Mouse (Mus musculus): ENCODE measurements at regions not wholly inside any gene's neighbourhood (a gene's known extent, or its start where the extent isn't known, plus 50 kb on each side); places are given as distances from the start of the nearest gene placed in this dataset.

- peak; percentile 67 for DNase-seq (ENCODE audit: low read depth, low spot score)
Measured at GRCm38 (mm10) chr2:108515178-108515577, 765.4 kb upstream of the Kif18a start.

- no peak for DNase-seq (ENCODE audit: low read depth, low spot score)
Measured at GRCm38 (mm10) chr2:108529464-108529863, 751.1 kb upstream of the Kif18a start.
